Mouse (Mus musculus): ENCODE measurements around the gene Ttll4. TPM values are rescaled to one million over a fixed set of nuclear protein-coding genes. Genes with fewer than 3 reads are reported as not detected.
A peak's percentile ranks its signal among the peaks of the same experiment; 100 is the strongest.

The Ttll4 gene
- polyA plus RNA-seq, 1 experiment from 2014 or later, result 7.1 TPM

DNA sequence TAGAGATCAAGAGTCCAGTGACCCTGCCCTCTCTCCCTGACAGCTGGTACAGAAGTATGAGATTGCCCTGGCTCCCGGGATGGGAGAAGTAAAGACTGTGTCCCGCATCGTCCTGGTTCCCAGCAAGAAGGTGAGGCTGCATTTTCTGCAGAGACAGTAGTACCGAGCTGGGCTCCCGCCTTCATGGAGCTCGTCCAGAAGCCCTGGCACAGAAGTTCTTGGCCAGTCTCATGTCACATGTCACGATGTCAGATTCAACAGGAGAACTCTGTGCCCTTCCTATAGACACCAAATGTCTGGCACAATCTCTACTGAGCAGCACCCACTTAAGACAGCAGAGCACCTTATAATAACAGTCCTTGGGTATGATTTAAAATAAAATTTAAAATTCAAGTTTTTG is 76.0 kb downstream of the Ttll4 start:
- Histone ChIP-seq H3K27ac (ENCODE audit: low read length) (no peak overlapping the region), H3K36me3 (ENCODE audit: control insufficient read depth, insufficient read depth, low read length) (no peaks in the 10 kb centered on the region), H3K9ac (ENCODE audit: low read depth, low read length) (no peak overlapping the region), H3K9me3 (ENCODE audit: control insufficient read depth, low read length) (no peaks in the 10 kb centered on the region), H3K4me3 (ENCODE audit: low read length) (no peak overlapping the region), H3K4me1 (ENCODE audit: control insufficient read depth, insufficient read depth, low read length) (no peaks in the 10 kb centered on the region), H3K4me2 (ENCODE audit: low read depth, low read length) (no peak overlapping the region), H3K27me3 (replicated peaks; ENCODE audit: control insufficient read depth, insufficient read depth, low read length) (no peaks in the 10 kb centered on the region)
- 84% methylated on average over 7 of the region's 7 CpGs for WGBS
- ATAC-seq, result no peak

DNA sequence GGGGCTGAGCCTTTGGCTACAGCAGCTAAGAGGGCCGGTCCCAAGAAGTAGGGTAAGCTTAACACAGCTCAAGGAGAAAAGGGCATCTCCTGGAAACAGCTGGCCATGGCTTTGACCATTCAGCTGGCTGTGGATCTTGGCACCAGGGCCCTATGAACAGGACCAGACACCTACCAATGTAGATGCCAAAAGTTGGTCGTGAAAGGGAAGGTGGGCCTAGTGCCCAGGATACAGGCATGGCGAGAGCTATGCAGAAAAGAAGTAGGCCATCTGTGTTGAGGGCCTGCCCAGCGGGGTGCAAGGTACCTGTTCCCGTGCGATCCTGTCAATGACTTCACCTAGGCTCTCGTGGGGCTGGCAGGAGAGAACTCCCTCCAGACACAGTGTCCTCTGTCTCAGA is 79.3 kb downstream of the Ttll4 start:
- Histone ChIP-seq H3K9ac (ENCODE audit: low read depth, low read length) (no peak overlapping the region), H3K4me2 (ENCODE audit: low read depth, low read length) (no peak overlapping the region), H3K4me1 (ENCODE audit: control insufficient read depth, insufficient read depth, low read length) (no peaks in the 10 kb centered on the region), H3K27ac (ENCODE audit: low read length) (no peak overlapping the region), H3K27me3 (replicated peaks; ENCODE audit: control insufficient read depth, insufficient read depth, low read length) (no peaks in the 10 kb centered on the region), H3K36me3 (ENCODE audit: control insufficient read depth, insufficient read depth, low read length) (no peaks in the 10 kb centered on the region), H3K4me3 (ENCODE audit: low read length) (no peak overlapping the region), H3K9me3 (ENCODE audit: control insufficient read depth, low read length) (no peaks in the 10 kb centered on the region)
- ATAC-seq, result no peak
- WGBS, result 75% methylated on average over 7 of the region's 7 CpGs

DNA sequence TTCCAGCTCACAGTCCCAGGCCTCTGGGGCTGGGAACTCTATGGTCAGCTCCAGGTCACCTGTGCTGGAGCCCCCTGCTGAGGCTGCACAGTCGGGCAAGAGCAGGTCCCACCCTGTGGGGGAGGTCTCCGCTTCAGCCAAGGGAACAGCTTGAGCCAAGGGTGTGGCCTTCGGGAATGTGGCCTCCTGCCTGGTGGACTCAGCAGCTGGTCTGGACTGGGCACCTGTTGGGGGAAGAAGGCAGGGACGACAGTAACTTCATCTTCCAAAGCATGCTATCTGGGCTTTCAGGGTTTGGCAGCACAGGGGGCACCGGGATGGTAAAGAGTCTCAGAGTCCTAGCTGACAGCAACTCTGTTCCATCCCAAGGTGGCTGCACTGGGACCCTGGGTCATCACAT is 85.8 kb downstream of the Ttll4 start:
- ATAC-seq, result no peak

DNA sequence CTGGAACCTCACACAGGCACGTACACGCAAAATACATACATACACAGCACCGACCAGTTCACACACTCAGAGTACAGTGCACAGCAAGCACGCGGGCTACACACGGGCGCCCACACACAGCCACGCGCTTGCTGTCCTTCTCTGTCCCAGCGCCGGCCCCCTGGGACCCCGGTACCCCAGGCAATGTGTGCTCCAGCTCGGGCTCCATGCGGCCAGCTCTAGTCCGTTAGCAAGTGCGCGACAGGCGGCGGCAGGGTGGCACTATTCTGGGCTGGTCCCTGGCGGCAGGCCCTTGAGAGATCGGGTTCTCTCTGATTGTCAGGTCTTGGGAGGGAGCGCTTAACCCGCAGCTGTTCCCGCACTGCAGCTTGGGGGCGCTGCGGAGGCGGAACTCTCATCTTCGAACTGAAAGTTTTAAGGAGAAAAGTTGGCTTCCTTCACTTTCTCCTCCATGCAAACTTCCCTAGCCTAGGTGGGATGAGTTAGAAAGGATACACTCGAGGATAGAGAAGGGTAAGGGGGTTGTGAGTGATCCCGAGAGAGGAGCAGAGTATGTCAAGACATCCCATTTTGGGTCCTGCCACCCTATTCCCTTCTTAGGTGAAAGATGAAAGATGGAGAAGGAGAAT is 87.2 kb downstream of the Ttll4 start, which contains the start of gene Prkag3:
Gene Prkag3, minus strand, starts transcription at position 579 of the 629 bp plus-strand sequence.
- peak; percentile 53 for ATAC-seq
- H3K4me3 ChIP-seq (ENCODE audit: low read length), result peak within 1 kb of the TSS; percentile 17
- H3K4me1 ChIP-seq (ENCODE audit: control insufficient read depth, insufficient read depth, low read length), result 0 out of 2 replicates have a peak, but pooled peaks cover 11% of the 10 kb centered on the region
- 0 out of 2 replicates have a peak, but pooled peaks cover 8% of the 10 kb centered on the region for H3K27me3 ChIP-seq (replicated peaks; ENCODE audit: control insufficient read depth, insufficient read depth, low read length)
- H3K4me2 ChIP-seq (ENCODE audit: low read depth, low read length), result peak within 1 kb of the TSS; percentile 42
- no peaks in the 10 kb centered on the region for H3K36me3 ChIP-seq (ENCODE audit: control insufficient read depth, insufficient read depth, low read length)
- H3K9ac ChIP-seq (ENCODE audit: low read depth, low read length), result peak within 1 kb of the TSS; percentile 15; the same call in 1 of the 2 replicates
- WGBS, result 12% methylated on average over 30 of the region's 30 CpGs
- no peak within 1 kb of the TSS for H3K27ac ChIP-seq (ENCODE audit: low read length)
- H3K9me3 ChIP-seq (ENCODE audit: control insufficient read depth, low read length), result no peaks in the 10 kb centered on the region

More for the DNA sequence above, 85.8 kb downstream of the Ttll4 start:
- no peaks in the 10 kb centered on the region for H3K36me3 ChIP-seq (ENCODE audit: control insufficient read depth, insufficient read depth, low read length)
- H3K9me3 ChIP-seq (ENCODE audit: control insufficient read depth, low read length), result no peaks in the 10 kb centered on the region
- H3K27me3 ChIP-seq (replicated peaks; ENCODE audit: control insufficient read depth, insufficient read depth, low read length), result 0 out of 2 replicates have a peak, but pooled peaks cover 8% of the 10 kb centered on the region
- no peak overlapping the region for H3K4me3 ChIP-seq (ENCODE audit: low read length)
- no peak overlapping the region for H3K4me2 ChIP-seq (ENCODE audit: low read depth, low read length)
- H3K4me1 ChIP-seq (ENCODE audit: control insufficient read depth, insufficient read depth, low read length), result 0 out of 2 replicates have a peak, but pooled peaks cover 11% of the 10 kb centered on the region
- no peak overlapping the region for H3K27ac ChIP-seq (ENCODE audit: low read length)
- no peak overlapping the region for H3K9ac ChIP-seq (ENCODE audit: low read depth, low read length)
- 62% methylated on average over 5 of the region's 5 CpGs for WGBS

DNA sequence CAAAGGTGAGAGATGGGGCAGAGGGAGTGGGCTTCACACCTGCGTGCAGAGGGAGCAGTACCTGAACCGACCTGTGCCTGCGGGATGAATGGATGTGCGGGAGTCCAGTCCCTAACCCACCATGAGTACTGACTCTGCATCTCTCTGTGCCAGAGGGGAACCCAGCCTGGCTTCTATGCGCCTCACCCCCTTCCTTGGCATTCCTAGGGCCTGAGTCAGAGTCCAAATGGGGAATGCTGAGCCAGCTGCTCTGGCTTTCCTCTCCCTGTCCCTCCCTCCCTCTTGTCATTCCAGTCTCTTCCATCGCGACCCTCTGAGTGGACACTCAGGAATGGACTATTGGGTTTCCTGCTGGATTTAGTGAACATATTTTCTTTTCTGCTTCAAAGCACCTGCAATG is 87.8 kb downstream of the Ttll4 start:
- 0 out of 2 replicates have a peak, but pooled peaks cover 8% of the 10 kb centered on the region for H3K27me3 ChIP-seq (replicated peaks; ENCODE audit: control insufficient read depth, insufficient read depth, low read length)
- no peak overlapping the region for H3K27ac ChIP-seq (ENCODE audit: low read length)
- peak overlapping the region; percentile 15; the same call in 1 of the 2 replicates for H3K9ac ChIP-seq (ENCODE audit: low read depth, low read length)
- H3K4me3 ChIP-seq (ENCODE audit: low read length), result peak overlapping the region; percentile 17; the same call in 1 of the 2 replicates
- peak; percentile 62 for ATAC-seq
- H3K4me2 ChIP-seq (ENCODE audit: low read depth, low read length), result peak overlapping the region; percentile 42
- H3K9me3 ChIP-seq (ENCODE audit: control insufficient read depth, low read length), result no peaks in the 10 kb centered on the region
- WGBS, result 61% methylated on average over 7 of the region's 7 CpGs
- H3K4me1 ChIP-seq (ENCODE audit: control insufficient read depth, insufficient read depth, low read length), result 0 out of 2 replicates have a peak, but pooled peaks cover 11% of the 10 kb centered on the region
- H3K36me3 ChIP-seq (ENCODE audit: control insufficient read depth, insufficient read depth, low read length), result no peaks in the 10 kb centered on the region

DNA sequence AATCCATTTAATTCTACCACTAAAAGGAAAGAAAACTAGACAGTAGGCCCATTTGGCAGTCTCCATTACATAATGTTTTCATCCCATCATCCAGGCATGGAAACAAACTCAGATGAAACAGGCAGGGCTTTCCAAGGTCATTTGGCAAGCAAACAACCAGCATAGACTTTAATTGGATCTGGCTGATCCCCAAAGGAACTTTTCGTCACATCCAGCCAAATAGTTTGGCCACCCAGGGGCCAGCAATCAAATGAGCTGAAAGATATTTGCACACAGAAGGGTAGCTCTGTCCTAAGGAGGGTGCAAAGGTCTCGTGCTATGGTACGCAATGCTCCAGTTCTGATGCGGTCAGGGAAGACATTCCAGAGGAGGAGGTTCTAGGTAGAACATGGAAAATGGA is 89.1 kb downstream of the Ttll4 start:
- no peak for ATAC-seq
- no peaks in the 10 kb centered on the region for H3K9me3 ChIP-seq (ENCODE audit: control insufficient read depth, low read length)
- H3K4me2 ChIP-seq (ENCODE audit: low read depth, low read length), result no peak overlapping the region
- no peaks in the 10 kb centered on the region for H3K36me3 ChIP-seq (ENCODE audit: control insufficient read depth, insufficient read depth, low read length)
- H3K9ac ChIP-seq (ENCODE audit: low read depth, low read length), result no peak overlapping the region
- H3K27me3 ChIP-seq (replicated peaks; ENCODE audit: control insufficient read depth, insufficient read depth, low read length), result 0 out of 2 replicates have a peak, but pooled peaks cover 8% of the 10 kb centered on the region
- H3K4me1 ChIP-seq (ENCODE audit: control insufficient read depth, insufficient read depth, low read length), result 0 out of 2 replicates have a peak, but pooled peaks cover 11% of the 10 kb centered on the region
- H3K4me3 ChIP-seq (ENCODE audit: low read length), result no peak overlapping the region
- 73% methylated on average over 4 of the region's 4 CpGs for WGBS
- no peak overlapping the region for H3K27ac ChIP-seq (ENCODE audit: low read length)

DNA sequence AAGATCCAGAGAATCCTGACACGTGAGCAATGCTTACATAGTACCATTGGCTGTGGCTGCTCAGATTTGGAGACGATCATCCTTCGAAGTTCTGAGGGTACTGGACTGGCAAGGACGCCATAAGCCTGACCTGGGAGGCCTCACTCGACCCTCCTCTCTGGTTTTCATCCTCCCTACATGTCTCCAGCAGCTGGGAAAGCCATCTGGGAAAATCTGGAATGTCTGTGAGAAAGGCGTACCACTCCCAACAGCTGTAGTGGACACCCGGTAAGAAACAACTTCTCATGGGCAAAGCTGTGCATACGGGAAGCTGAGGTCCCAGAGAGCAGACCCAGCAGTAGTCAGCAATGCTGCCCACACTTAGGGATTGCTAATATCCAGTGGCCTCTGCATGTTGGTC is 90.6 kb downstream of the Ttll4 start:
- H3K36me3 ChIP-seq (ENCODE audit: control insufficient read depth, insufficient read depth, low read length), result no peaks in the 10 kb centered on the region
- 0 out of 2 replicates have a peak, but pooled peaks cover 11% of the 10 kb centered on the region for H3K4me1 ChIP-seq (ENCODE audit: control insufficient read depth, insufficient read depth, low read length)
- H3K9me3 ChIP-seq (ENCODE audit: control insufficient read depth, low read length), result no peaks in the 10 kb centered on the region
- H3K4me2 ChIP-seq (ENCODE audit: low read depth, low read length), result no peak overlapping the region
- no peak overlapping the region for H3K27ac ChIP-seq (ENCODE audit: low read length)
- no peak overlapping the region for H3K9ac ChIP-seq (ENCODE audit: low read depth, low read length)
- no peak overlapping the region for H3K4me3 ChIP-seq (ENCODE audit: low read length)
- WGBS, result 87% methylated on average over 8 of the region's 8 CpGs
- H3K27me3 ChIP-seq (replicated peaks; ENCODE audit: control insufficient read depth, insufficient read depth, low read length), result 0 out of 2 replicates have a peak, but pooled peaks cover 8% of the 10 kb centered on the region
- ATAC-seq, result no peak

DNA sequence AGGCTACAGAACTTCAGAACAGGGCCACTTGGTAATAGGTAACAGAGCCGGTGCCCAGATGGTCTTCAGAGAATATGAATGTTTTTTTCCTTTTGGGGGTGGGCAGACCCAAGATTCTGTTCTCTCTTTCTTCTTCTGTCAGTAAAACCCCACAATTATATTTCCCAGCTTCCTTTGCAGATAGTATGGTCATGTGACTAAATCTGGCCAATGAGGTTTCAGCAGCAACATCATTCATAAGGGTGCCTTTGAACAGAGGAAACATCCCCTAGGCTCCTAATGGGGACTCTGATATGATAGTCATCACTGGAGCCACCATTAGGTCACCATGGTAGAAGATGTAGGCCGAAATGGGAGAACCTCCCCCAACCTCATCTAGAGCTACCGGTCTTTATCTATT is 91.3 kb downstream of the Ttll4 start:
- H3K4me2 ChIP-seq (ENCODE audit: low read depth, low read length), result no peak overlapping the region
- no peak overlapping the region for H3K27ac ChIP-seq (ENCODE audit: low read length)
- no peak overlapping the region for H3K9ac ChIP-seq (ENCODE audit: low read depth, low read length)
- no peak for ATAC-seq
- no peaks in the 10 kb centered on the region for H3K36me3 ChIP-seq (ENCODE audit: control insufficient read depth, insufficient read depth, low read length)
- 94% methylated on average over 3 of the region's 3 CpGs for WGBS
- H3K4me3 ChIP-seq (ENCODE audit: low read length), result no peak overlapping the region
- H3K9me3 ChIP-seq (ENCODE audit: control insufficient read depth, low read length), result no peaks in the 10 kb centered on the region
- 0 out of 2 replicates have a peak, but pooled peaks cover 7% of the 10 kb centered on the region for H3K27me3 ChIP-seq (replicated peaks; ENCODE audit: control insufficient read depth, insufficient read depth, low read length)
- H3K4me1 ChIP-seq (ENCODE audit: control insufficient read depth, insufficient read depth, low read length), result 0 out of 2 replicates have a peak, but pooled peaks cover 11% of the 10 kb centered on the region
